Mouse (Mus musculus) cerebellum, adult 11 months (tissue): Measurements from ENCODE around the gene Wdr1.

Source experiments
- DNase-seq: peaks from one replicate; pipeline ENCODE4 v3.0.0; 2022

Gene Wdr1

DNA sequence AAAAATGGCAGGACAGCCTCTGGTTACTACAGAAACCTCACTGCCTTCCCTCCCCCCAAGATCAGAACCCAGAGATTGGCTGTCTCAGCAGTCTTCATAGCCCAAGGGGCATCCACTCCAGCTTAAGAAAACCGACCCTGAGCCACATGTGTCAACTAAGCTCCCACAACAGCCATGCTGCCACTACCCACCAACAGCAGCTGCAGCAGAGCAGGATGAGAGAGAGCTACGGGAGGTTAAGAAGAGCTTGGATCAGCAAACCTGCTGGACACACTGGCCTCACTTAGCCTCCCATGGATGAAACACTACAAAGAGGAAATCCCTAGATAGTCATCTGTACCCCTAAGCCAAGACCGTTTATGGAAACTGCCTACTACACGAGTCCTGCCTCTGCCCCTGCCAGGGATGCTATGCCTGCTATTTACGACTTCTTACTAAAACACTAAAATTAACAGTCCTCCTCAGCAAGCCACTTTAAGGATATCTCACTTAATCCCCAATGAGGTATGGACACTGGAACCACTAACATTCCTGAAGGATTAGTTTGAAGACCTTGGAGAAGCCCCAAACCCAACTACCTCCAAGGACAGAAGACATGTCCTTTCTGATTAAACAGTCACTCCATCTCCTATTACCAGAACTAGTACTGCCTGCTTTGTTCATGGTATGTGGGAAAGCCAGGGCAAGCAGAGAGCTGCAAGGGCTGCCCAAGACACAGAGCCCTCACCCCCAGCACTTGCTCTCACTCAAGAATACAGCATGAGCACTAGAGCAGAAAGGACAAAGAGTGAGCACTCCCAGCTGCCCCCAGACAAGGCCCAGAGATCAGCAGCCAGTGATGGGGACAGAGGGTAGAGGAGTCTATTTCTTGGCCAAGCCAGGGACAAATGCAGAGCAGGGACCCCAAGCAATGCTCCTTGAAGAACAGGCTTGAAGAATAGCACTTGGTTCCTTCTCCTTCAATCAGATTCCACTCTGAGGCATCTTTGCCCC lies 18.3 kb downstream of the Wdr1 start:
- no peak for DNase-seq

- peak; percentile 82 for DNase-seq
Measured at GRCm38 (mm10) chr5:38543496-38544217, 19.4 kb downstream of the Wdr1 start.

- DNase-seq, result no peak
Measured at GRCm38 (mm10) chr5:38541728-38542127, 21.3 kb downstream of the Wdr1 start.

- DNase-seq, result no peak
Measured at GRCm38 (mm10) chr5:38540898-38541297, 22.1 kb downstream of the Wdr1 start.

DNA sequence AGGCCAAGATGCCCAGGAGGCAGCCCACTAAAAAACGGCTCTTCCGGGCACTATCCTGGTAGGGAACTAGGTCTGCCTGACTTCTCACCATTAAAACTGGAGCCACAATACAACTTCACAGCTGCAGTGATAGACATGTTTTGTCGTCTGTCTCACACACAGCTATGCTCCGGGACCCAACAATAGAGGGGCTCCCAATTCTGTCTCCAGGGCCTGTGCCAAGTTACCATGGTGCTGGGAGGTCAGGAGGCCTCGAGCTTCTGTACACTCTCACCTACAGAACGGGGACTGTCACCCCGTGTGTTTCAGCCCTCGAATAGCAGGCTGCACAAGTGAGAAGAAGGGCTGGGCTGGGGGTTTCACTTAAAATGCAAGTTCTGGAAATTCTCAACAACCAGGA lies 24.5 kb downstream of the Wdr1 start:
- no peak for DNase-seq

DNA sequence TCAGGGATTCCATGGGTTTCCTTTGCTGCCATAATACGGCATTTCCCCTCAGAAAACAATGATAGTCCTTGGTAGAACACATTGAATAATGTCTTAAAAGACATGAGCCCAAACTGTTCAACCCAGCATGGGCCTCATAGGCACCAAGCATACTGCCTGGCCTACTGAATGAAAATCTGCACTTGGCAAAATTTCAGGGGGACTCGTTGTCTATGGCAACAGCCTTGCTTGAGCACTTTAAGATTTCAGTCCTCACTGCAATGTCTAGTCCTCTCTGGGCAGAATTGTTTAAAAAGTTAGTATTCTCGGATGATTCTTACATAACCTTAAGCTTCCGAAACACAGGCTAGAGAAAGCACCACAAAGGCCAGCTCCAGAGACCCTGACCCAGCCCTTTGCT lies 25.2 kb downstream of the Wdr1 start:
- no peak for DNase-seq

GRCm38 (mm10) chr5:38536822-38537221 lies 26.2 kb downstream of the Wdr1 start:
- DNase-seq, result no peak

DNA sequence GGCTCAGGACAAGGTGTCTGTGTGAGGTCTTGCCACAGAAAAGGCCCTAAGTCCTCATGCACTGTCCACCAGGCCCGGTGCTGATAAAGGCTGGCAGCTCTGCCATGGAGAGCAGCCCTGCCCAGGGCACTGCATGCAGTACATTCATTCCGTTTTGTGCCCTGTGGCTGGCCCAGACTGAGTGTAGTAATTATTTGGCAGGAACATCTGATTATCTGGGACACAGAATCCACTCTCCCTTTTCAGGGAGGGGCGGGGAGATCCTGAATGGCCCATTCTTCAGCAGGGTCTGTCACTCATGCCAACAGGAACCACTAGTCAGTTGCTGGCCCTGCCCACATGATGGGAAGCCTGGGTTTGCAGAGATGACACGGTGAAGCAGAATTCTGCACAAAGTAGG lies 30.9 kb downstream of the Wdr1 start:
- DNase-seq, result peak; percentile 79

- DNase-seq, result no peak
Measured at GRCm38 (mm10) chr5:38529724-38530428, 33.1 kb downstream of the Wdr1 start.

- DNase-seq, result no peak
Measured at GRCm38 (mm10) chr5:38522977-38523376, 40.0 kb downstream of the Wdr1 start.

GRCm38 (mm10) chr5:38520838-38521237 lies 42.2 kb downstream of the Wdr1 start:
- no peak for DNase-seq

DNA sequence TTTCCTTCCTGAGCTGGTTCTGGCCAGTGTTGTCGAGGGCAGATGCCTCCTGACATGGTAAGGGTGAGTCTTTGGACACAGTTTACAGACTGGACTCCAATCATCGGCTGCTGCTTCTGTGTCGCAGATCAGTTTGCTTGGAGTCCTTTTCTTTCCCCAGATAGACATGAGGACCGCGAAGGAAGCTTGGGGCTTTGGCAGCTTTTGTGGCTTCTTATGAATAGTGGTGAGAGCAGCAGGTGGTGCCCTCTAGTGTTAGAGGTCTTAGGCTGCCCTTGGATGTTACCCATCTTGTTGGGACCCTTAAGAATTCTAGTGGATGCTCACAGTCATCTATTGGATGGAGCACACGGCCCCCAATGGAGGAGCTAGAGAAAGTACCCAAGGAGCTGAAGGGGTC lies 46.8 kb downstream of the Wdr1 start:
- no peak for DNase-seq

DNA sequence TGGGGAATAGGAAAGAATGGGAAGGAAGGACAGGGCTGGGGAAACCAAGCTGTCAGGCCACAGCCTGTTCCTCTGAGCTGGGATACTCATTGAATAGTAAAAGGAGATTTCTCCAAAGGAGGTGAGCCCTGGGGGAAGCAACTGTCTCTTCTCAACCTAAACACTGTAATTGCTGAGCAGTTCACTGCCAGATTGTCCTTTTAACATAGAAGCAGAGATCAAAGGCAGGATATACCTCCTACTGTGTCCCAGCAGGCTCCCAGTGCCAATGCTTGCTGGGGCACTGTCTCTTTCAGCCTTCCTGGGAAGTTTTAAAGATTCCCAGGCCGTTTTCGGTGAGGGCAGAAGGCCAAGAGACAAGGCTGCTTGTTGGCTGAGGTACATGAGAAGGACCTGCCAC lies 50.0 kb downstream of the Wdr1 start:
- no peak for DNase-seq

DNA sequence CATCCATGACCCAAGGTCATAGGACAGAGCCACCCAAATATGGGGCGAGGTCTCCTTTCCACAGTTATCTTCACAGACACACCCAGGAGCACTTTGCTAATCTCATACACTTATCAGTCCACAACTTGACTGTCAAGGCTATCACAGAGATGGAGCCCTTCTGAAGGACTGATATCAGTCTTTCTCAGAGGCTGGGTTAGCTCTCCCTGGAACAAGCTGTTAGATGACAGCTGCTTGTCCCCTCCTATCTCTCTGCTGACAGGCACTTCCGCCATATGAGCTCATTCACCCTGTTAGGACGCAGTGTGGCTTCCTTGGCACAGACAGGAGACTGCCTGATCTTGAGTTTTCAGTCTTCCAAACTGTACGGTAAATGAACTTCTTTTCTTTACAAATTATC lies 53.5 kb downstream of the Wdr1 start:
- DNase-seq, result no peak

DNA sequence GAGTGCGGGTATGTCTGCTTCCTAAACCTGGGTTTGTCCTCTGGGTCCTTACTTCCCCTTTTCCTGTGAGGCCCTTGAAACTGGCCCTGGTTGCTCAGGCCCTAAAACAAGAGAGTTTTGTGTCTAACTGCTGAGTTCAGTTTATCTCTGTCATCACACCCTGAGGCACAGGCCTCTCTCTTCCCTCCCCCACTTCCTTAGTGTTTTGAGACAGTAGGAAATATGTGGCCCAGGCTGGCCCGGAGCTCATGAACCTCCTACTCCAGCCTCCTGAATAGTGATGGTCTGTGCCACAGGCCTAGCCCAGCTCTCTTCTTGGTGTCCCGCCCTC lies 57.6 kb downstream of the Wdr1 start:
- no peak for DNase-seq

DNA sequence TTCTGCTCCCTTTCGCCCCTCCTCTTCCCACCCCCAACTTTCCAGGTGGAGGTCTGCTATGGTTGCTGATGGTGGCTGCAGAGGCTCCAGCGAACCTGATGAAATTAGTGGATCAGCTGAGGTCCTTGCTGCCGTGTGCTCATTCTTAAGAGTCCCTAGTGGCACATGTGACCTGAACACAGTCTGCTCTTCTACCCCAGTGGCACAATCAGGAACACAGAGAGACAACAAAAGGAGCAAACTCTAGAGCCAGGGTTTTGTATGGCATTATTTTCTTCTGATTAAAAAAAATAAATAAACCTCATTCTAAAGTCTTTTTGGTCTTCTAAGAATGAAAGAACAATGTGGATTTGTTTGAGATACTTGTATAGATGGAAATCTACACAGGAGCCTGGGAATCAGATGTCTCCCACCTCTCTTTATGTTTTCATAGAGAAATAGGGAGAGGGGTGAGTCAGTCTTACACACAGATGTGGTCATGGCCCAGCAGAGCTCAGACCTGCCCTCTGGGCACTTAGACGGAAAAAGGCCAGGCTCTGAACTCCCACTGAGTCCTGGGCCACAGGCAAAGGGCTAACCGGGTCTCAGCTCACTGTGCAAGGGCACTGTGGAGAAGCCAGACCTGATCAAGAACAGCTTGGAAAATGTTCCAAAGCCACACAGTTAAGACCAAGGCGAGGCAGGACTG lies 58.1 kb downstream of the Wdr1 start:
- no peak for DNase-seq

GRCm38 (mm10) chr5:38504116-38504515 lies 58.9 kb downstream of the Wdr1 start:
- DNase-seq, result no peak

DNA sequence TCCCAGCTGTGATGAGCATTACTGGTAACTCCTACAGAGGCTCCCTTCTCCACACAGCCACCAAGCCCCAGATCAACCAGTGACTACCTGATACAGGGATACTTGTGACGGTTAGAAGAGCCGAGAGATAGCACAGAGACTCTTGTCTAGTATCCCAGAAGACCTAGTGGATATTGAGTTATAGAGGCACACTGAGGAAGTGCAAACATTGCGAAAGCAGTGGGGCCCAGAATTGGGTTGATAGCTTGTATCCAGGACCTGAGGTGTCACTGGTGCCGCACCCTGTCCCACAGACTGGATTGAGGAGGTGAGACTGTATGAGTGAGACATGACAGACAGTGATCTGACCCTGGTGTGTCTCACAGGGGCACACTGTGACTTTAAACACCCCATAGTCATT lies 60.0 kb downstream of the Wdr1 start, which contains the start of gene Slc2a9:
Gene Slc2a9, minus strand, starts transcription at position 152 of the 400 bp plus-strand sequence.
- no peak for DNase-seq

DNA sequence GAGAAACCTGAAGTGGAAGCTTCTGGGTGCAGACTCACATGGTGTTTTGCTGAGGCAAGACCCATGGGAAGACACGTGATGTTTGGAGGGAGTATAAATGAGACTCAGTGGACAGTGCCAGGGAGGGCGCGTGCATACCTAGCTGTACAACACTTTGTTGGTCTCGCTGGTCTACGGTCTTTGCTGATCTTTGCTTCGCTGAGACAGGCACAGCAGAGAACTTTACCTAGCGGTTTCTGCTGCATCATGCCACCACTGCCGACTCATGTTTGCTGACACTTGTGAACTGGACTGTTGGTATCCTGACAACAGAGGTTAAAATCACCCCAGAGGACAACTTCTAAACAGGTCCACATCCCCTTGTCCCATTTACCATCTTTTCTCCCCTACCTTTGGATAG lies 63.0 kb downstream of the Wdr1 start:
- DNase-seq, result no peak

GRCm38 (mm10) chr5:38499316-38499811 lies 63.7 kb downstream of the Wdr1 start:
- DNase-seq, result no peak

DNA sequence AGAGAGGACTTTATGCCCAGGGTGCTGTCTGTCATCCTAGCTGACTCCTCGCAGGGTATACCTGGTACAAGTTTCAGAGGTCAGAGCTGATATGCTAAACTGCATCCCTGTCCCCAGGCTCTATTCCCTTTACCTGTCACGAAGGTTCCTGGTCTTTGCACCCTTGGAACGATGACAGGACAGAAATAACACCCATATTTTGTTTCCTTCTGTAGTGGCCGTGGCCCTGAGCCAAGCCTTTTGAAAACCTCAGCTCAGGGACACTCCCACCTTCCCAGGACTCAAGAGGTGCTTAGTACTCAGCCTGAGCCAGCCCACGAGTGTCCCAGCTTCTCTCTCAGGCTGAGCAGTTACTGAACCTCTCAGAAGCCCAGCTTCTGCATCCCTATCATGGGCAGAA lies 64.5 kb downstream of the Wdr1 start:
- no peak for DNase-seq

DNA sequence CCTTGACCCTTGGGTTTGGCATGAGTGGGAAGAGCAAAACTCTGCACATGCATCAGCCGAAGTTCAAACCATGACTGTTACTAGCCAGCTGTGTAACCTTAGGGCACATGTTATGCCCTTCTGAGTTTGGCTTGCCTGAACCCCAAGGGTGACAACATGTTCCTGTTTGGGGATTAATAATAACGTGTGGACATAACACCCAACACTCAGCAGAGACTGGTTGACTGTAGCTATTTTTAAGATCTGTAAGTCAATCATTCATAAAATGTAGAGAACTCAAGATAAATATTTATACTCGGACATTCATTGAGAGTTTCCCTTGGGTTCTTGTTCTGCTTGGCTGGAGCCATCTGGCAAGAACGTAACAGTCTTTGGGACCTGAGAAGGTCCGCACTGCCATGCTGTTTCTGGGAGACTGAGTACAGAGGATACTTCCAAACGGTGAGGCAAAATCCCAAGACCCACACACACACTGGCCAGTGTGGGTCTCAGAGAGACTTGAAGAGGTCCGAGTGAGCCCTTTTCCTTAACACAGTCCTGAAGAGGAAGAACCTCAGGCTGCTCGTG lies 66.4 kb downstream of the Wdr1 start:
- DNase-seq, result no peak
